Mouse (Mus musculus): Measurements from ENCODE around the gene Errfi1.

Gene Errfi1

DNA sequence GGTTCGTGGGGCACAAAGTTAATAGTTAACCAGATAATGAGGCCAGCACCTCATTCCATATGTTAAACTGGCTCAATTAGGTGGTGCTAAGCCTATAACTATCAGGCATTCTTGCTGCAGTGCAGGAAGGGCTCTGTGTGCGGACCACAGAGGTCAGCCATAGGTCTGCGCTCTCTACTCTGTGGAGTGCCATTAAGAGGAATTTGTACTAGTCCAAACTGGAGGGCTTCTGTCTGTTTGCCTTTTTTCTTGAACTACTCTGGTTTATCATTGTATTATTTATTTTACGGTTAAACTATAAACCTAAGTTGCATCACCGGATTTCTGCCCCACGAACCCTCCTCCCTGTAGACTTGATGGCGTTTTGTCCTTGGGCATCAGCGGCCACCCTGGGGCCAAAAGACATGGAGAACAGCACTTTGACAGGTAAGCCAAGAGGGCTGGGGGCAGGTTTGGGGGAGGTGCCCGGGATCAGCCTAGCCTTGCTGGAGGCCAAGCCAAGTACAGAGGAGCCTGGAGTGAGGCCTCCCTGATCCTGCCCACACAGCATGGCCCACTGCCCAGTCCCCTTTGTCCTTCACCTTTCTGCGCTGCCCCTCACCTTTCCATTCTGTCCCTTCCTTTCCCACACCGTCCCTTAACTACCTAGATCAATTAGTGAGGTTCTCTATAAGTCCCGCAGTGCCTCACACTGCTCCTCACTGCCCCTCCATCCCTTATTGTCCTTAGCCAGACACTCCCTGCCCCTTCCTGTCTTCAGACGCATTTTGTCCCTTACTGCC is at the start of gene Errfi1:
Gene Errfi1, plus strand, starts transcription at position 240 of the 782 bp plus-strand sequence.
- DNase-seq = peak; percentile 28

DNA sequence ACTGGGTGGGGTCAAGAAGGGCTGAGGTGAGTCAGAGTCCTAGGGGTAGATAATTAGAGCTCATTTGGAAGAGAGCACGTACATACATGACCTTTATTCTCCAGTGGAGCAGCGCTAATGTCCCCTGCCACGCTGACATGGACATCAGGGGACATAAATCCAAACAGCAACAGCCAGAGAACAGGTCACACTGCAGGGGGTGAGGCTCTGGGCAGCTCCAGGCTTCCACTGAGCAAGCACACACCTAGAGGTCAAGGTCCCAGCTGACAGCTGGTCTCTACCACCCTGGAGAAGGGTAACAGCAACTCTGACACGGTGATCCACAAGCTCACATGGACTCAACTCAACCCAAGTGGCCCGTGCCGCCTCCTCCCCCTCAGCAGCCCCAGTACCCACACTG is 49.5 kb upstream of the Errfi1 start:
- no peak for DNase-seq

DNA sequence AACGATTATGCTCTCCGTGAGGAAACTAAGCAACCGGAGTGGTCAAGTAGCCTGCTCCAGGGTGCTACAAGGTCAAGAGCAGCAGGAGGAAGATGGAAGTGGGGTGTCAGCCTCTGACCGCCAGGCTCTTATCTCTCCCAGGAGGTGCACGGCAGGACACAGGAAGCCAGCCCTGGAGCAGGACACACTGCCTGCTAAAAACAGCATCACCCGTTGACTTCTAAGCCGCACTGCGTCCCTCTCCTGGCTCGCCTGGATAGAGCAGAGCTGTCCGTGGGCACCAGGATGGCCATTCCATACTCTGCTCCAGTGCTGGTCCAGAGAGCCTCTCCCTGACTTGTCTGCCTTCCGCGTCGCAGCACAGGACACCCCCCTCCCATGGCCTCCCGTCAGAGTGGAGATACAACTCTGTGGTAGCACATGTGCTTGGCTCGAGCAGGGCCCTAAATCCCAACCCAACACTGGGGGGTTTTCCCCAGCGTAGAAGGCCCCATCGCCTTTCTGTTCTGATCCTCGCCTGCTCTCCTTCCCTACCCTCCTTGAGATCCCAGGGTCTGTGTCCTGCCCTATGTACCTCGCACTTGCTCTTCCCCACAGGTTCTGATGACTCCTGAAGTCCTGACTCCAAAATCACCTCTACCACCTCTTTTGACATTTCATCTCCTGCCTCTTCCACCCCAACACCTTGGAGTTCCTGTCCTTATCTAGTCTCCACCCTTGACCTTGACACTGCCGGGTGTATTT is 45.8 kb upstream of the Errfi1 start:
- no peak for DNase-seq

DNA sequence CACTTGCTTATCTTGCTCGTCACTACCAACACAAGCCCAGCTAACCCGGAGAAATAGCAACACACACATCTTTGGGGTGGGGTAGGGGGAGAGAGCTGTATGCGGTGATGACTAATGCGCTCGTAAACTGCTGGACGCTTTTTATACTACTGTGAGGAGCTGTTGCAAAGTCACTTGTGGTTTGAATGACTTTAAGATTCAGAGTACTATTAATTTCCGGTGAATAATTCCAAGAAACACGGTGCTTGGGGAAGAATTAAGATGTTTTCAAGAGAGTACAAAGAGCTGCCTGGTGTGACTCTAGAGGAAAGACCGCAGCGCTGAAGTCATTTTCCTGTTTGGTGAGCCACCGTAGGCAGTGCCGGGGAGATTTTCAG is 45.3 kb upstream of the Errfi1 start:
- no peak for DNase-seq

DNA sequence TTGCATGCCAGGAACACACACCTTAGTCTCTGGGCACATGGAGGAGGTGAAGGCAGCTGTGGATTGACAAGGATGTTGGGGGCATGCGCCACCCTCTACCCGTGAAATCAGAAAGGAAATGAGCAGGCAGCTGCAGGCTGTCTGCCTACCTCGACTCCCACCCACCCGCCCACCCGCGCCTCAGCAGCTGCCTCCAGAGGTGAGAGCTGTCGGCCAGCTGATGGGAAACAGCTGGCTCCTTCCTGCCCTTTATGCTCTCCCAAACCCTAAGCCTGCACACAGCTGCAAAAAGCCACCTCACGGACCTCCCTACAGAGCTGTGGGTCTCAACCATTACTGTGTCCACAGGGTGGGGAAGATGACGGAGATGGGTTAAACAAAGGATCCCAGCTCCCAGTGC is 44.4 kb upstream of the Errfi1 start:
- DNase-seq = no peak

DNA sequence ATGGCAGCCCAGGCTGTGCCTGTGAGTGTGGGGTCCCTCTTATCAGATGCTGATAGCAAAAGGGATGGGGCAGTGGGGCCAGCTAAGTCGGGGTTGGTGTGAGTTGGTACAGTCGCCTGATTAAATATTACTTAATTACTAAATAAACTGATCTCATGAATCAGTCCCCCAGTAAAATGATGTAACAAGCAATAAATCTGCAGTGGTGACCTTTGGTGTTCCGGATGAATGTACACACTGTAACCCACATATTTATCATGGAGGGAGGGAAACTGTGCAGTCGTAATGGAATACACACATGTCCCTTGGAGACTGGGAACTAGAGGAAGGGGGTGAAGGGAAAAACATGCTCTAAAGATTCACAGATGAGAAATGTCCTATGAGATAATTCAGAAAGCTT is 38.6 kb upstream of the Errfi1 start:
- no peak for DNase-seq

DNA sequence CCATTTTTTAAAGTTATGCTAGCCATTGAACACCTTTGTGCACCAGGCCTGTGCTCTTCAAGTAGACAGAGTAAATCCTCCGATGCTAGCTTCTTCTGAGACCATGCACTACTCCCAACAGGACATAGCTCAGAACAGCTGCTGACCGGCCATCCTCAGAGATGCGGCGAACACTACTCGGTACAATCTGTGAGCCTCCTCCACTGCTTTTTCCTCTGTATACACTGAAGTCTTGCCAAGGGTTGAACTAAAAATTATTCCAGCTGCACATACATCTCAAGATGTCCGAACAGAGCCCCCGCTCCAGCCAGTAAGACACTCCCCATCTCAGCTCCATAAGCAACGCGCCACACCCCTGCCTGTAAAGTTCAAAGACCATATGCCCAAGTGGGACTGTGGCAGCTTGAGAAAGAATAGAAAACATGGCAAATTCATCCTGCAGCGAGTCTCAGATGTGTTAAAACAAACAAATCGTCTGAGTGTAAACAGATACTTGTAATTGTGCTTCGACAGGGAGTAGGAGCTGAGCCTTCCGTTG is 37.2 kb upstream of the Errfi1 start:
- no peak for DNase-seq

DNA sequence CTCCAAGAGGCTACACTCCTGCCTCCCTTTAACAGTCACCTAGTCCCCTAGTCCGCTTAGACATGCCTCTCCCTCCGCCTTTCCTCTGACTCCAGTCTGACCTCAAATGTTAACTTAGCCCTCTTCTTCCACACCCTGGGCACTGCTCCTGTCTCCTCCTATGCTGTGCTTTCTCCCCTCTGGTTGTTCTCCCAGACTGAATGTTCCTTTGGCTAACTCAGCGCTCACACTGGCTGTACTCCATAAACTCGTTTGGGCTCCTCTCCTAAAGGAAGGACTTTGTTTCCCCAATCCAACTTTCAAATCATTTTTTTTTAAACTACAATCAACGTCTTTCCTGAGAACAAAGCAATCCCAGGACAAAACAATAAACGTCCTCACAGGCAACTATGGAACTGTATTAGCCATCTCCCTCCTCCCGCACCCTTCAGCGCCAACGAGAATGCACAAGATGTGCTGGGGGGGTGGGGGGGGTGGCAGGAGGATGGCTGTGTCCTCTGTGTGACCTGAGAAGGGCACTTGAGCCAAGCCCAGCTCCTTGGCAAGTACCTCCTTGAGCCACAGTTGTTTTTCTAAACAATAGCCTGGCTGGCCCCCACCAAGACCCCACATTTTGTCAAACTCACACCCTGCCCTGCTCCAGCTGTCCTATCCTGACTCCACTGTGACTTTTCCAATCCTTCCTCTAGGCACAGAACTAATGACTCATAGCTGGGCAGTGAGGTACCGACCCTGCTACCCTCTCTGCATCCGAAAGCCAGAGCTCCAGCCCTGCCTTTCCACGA is 34.4 kb upstream of the Errfi1 start:
- no peak for DNase-seq

DNA sequence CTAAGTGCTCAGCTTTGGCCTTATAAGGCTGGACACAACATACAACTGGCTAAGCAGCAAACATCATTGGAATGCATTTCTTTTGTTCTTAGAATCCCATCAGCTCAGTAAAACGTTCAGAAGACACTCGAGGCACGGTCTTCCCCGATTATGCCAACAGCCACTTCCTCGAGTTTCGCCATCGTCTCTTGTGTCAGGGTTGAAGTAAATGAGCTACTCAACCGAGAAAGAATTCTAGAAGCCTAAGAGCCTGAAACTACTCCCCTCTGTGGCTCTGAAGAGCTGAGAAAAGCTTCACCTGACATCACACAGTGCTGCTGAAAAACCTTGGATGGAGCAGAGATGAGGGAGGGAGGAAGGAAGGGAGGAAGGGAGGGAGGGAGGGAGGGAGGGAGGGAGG is 32.3 kb upstream of the Errfi1 start:
- DNase-seq = peak; percentile 32

DNA sequence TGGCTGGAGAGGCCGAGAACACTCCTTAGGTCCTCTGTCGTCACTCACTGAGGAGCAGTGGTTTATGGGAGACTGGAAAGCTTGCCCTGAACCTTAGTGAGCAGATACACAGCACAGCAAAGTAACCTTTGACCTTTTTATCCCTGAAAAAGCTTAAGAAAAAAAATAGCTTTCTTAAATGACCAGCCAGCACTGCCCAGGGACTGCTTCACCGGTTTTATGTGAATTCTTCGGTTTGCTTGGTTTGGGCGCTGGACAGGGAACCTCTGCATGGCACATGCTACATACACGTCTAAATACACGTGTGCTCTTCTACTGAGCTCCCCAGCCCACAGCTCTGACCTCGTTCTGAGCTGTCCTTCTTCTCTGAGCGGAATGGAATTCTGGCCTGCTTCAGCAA is 31.1 kb upstream of the Errfi1 start:
- no peak for DNase-seq

DNA sequence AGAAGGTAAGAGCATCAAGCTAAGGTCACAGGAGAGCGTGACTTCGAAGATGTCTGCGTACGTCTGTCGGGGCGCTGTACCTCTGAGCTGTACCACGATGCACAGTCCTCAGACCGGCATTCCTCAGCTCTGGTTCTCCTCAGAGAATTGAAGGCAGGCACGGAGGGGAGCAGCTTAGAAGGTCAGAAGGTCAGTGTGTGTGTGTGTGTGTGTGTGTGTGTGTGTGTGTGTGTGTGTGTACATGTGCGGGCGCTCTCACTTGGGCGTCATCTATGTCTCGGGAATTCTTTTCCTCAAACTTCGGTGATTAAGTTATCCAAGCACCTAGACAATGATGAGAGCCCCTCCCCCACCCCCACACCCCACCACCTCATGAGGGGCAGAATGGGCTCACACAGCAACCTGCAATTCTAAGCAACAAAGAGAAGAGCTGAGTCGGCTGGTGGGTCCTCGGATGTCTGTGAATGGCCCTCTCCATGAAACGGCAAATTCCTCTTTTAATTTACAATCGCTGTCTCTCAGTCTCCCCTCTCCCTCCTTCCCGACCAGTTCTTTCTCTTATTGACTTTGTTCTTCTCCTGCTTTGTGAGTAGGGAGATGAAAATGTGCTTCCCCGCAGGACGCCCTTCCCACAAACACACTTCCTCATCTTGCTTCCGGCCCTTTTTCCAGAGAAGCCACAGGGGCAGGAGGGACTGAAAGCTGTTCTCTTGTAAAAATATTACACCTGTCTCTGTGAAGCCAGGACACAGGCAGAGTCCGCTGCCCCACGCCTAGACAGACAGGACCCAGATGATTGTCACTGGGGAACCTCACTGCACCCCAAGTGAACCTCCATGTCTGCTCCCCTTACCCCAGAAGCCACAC is 29.9 kb upstream of the Errfi1 start:
- DNase-seq = no peak

DNA sequence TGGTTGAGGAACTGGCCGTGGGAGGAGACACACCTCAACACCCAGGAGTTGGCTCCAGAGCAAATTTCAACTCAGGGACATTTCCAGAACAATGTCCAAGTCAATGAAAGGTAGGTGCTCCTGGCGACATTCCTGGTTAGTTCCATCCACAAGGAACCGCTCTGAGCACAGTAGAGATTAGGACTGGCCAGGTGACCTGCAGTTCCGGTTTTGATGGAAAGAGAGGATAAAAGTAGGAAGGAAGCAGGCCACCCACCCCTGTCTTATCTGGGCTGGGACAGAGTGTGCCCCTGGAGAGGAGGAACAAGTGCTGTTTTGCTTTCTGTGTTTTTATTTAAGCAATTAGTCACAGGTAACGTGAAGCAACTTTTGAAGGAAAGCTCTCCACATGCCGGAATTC is 28.8 kb upstream of the Errfi1 start:
- no peak for DNase-seq

DNA sequence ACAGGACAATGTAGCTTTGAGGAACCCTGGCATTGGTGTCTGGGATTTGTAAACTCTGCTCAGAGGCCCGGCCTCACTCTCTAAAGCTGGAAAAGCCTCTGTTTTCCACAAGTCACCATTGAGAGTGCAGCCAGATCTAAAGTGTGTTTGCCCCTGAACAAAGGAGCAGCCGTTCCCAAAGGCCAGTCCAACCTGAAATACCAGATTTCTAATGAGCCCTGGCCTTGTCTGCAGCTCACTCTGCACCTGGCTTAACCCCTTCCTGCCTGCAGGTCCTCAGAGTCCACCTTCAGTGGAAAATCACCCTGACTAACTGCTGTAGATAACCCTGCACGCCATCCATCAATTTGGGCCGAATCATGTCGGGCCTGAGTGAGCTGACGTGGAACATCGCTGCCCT is 28.2 kb upstream of the Errfi1 start:
- no peak for DNase-seq

DNA sequence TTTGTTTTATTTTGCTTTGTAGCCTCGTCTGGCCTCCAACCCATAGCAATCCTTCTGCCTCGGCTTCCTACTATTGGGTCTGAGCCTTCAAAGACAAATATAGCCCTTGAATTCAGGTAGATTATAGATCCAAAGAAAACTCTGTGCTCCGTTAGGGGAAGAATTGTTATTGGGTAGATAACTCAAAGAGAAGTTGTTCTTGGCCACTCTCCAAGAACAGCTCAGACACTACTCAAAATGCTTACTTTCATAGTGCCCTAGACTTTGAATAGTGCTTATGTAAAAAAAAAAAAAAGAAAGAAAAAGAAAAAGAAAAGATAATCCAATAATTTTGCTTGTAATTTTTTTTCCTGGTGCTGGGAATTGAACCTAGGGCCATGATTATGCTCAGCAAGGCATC is 22.4 kb upstream of the Errfi1 start:
- no peak for DNase-seq

DNA sequence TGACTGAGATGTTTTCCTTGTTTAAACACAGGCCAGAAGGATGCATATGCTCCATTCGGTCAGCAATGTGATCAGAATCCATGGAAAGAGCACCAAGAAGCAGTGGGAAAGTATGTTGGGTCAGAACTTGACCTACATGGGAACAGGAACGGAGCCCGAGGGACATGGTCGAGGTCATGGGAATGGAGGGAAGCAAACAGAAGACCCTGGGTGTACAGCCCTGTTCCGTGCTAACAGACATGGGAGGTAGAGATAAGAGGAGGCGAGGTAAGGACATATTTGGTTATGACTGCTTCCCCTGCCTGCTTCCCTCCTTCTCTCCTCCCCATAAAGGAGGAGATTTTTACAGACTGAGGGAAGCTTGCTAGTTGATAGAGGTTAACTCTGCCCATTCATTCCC is 21.8 kb upstream of the Errfi1 start:
- no peak for DNase-seq

DNA sequence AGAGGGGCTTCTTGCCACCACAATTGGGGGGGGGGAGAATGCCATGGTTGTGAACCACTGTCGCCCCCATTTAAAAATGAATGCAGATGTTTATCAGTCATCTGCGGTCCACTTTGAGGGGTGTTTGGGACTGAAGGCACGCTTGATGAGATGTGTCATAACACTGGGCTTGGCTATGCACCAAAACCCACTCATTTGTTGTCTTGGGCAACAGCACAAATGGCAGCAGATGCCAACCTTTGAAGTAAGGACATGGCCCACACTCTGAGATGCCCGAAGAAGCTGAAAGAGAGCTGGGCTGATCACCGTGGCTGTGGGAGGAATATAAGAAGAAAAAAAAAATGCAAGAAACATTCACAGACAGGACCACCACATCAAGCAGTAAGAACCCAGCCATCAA is 18.6 kb upstream of the Errfi1 start:
- no peak for DNase-seq

DNA sequence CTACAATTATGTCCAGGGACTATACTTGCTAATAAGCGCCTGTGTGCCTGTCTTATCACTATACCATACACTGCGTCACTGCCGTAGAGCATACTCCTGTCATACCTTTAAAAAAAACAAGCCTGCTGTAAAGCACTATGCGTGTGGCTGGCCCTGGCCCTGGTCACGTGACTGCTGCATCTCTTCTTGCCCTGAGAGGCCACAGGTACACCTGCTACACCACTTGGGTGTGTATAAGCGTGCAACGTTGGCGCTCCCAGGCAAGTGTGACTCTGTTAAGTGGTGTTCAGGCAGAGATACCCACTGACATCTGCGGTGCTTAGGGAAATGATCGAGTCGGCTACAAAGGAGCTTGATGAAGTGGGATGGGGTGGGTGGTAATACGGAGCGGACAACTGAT is 17.5 kb upstream of the Errfi1 start:
- DNase-seq = no peak

DNA sequence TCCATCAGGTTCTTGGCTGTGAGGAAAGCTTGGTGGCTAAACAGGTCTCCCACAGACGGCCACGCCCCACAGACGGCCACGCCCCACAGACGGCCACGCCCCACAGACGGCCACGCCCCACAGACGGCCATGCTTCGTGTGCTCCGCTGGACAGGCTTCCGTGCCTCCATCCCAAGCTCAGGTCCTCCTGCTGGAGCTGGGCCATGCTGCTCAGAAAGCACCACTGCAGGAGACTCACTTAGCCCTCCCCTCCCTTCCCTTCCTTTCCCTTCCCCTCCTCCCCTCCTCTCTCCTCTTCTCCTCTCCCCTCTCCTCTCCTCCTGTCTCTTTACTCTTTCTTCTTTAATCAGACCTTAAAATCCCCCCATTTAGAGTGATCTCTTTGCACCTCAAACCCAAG is 16.8 kb upstream of the Errfi1 start:
- DNase-seq = no peak

DNA sequence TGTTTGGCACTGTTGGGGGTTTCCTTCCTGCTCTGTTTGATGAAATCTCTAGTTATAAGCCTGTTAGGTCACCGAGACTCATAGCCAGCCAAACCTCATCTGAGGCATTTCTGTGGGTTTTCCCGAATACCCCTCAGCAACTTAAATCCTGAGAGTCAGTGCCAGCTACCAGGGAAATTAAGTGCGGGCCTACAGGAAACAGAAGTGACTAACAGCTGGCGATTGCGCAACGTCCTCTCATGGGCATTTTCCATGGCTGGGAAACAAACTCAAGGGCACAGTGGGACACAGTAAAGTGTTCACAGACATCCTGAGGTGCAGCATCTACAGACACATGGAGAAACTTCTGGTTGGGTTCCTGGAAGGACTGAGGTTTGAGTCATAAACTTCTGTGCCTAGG is 16.3 kb upstream of the Errfi1 start:
- no peak for DNase-seq

DNA sequence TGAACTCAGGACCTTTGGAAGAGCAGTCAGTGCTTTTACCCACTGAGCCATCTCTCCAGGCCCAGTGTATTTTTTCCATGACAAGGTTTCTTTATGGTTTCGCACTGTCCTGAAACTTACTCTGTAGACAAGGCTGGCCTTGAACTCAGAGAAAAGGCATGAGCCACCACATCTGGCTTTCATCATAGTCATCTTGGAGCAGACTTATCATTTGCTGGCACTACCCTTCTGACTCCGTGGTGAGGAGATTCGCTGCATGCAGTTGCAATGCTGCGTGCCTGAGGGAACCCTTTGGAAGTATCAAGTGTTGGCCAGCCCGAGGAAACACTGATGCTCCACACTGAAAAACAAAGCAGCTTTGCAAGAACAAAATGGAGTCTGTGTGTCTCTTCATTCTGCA is 11.7 kb upstream of the Errfi1 start:
- DNase-seq = no peak

DNA sequence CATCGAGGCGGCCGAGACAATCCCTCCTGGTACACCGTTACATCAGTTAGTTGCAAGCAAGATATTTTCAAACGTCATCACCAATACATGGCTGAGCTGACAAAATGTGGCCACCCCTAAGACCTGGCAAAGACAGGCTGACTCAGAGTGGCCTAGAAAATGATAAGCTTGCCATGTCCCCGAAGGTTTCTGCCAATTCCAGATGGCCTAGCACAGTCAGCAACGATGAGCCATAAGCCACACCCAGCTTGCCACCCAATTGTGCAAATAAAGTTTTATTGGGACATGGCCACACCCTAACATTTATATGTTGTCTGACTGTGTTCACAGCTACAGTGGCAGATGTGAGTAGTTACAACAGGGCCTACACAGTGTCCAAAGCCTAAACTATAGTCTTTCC is 10.5 kb upstream of the Errfi1 start:
- DNase-seq = no peak

DNA sequence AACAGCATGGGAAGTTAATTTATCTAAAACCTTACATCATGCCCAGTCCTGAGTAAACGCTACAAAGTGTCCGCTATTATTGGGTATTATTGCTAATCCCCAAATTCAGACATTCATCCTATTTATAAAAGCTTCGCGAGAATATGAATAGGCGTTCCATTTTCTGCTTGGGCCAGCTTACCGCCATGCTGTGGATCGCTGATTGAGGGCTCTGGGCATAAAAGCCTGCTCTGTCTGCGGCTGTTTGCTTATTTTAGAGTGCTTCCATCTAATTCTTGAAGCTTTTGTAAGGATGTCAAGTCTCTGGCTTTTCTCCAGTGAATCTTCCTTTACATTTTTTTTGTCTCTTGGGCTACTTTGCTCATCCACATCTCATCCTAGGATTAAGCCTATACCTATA is 7.4 kb upstream of the Errfi1 start:
- no peak for DNase-seq

DNA sequence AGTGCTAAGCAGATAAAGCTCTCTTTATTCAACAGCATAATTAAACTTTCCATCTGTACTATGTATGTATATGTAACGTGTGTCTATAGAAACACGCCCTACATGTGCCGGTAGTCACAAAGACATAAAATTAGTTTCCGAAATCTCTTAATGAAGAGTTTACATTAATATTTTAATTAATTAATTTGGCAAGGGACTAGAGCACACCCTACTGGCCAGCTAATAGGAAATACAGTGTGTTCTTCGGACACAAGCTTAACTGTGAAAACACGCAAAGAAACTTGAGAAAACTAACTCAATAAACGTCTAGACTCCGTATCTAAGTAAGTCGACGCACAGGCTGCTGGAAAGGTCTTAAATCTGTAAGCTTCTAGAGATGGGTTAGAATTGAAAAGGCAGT is 3.8 kb upstream of the Errfi1 start:
- peak; percentile 24 for DNase-seq

Data from retina, postnatal 1 day (tissue).